Mouse (Mus musculus): ENCODE data around the gene Rassf1. TPM values are rescaled to one million over a fixed set of nuclear protein-coding genes. Genes with fewer than 3 reads are reported as not detected.

The Rassf1 gene
- polyA plus RNA-seq, 1 experiment from 2014 or later: 37.0 TPM

- H3K36me3 ChIP-seq (ENCODE audit: control insufficient read depth, insufficient read depth, low read length): peaks cover 16% of the 10 kb centered on the region
- no peaks in the 10 kb centered on the region for H3K9me3 ChIP-seq (ENCODE audit: control insufficient read depth, low read length)
- H3K9ac ChIP-seq (ENCODE audit: low read depth, low read length): no peak overlapping the region
- H3K27me3 ChIP-seq (replicated peaks; ENCODE audit: control insufficient read depth, insufficient read depth, low read length): peaks cover 24% of the 10 kb centered on the region
- H3K4me3 ChIP-seq (ENCODE audit: low read depth, low read length): no peak overlapping the region
- ATAC-seq (replicated peaks; ENCODE audit: low FRiP score) (no peak), DNase-seq (ENCODE audit: low spot score) (no peak)
- H3K4me1 ChIP-seq (replicated peaks; ENCODE audit: control insufficient read depth, insufficient read depth, low read length): peaks cover 4% of the 10 kb centered on the region; the same call in 1 of the 2 replicates
- no peak overlapping the region for H3K4me2 ChIP-seq
- H3K27ac ChIP-seq (ENCODE audit: low read depth, low read length): no peak overlapping the region
- WGBS: 66% methylated on average over 5 of the region's 5 CpGs
Observed at GRCm38 (mm10) chr9:107598385-107598784, 47.0 kb downstream of the Rassf1 start.

DNA sequence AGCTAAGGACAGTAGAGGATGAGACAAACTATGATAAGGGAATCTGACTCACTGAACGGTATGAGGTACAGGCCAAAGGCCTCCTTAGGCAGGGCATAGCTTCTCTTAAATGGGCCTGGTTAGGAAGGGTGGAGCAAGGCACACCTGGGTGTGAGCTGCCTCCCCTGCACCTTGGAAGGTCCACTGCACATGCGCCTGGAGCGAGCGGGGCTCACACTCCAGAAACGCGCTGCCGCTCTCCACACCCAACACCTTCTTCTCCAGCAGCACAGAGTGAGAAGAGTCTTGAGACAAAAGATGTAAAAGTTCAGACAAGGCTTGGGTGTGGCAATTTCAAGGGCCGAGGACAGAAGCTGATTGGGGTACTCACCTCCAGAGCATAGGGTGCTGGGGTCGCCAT is 48.1 kb downstream of the Rassf1 start:
- H3K4me2 ChIP-seq: no peak overlapping the region
- no peak overlapping the region for H3K4me3 ChIP-seq (ENCODE audit: low read depth, low read length)
- no peak overlapping the region for H3K9ac ChIP-seq (ENCODE audit: low read depth, low read length)
- DNase-seq (ENCODE audit: low spot score) (no peak), ATAC-seq (replicated peaks; ENCODE audit: low FRiP score) (no peak)
- peaks cover 4% of the 10 kb centered on the region; the same call in 1 of the 2 replicates for H3K4me1 ChIP-seq (replicated peaks; ENCODE audit: control insufficient read depth, insufficient read depth, low read length)
- WGBS: 81% methylated on average over 9 of the region's 9 CpGs
- no peak overlapping the region for H3K27ac ChIP-seq (ENCODE audit: low read depth, low read length)
- no peaks in the 10 kb centered on the region for H3K9me3 ChIP-seq (ENCODE audit: control insufficient read depth, low read length)
- H3K36me3 ChIP-seq (ENCODE audit: control insufficient read depth, insufficient read depth, low read length): peaks cover 7% of the 10 kb centered on the region; the same call in 1 of the 2 replicates
- peaks cover 24% of the 10 kb centered on the region for H3K27me3 ChIP-seq (replicated peaks; ENCODE audit: control insufficient read depth, insufficient read depth, low read length)

DNA sequence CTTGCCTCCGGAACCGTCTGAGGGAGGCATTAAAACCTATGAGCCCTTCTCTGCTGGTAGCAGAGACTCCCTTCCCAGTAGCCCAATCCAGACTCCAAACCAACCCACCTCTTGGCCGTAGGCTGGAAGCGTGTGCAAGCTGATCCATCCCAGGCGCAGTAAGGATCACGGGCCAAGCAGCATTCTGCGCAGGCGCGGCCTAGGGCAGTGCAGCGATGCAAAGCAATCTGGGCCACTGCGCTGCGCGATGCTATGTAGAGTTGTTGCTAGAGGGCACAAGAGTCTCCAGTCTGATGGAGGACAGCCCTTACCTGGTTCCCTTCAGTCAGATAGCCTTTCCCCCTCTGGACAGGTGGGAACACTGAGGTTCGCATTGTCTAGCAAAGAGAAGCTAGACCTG is 48.5 kb downstream of the Rassf1 start:
- Histone ChIP-seq H3K36me3 (ENCODE audit: control insufficient read depth, insufficient read depth, low read length) (peaks cover 3% of the 10 kb centered on the region; the same call in 1 of the 2 replicates), H3K4me3 (ENCODE audit: low read depth, low read length) (no peak overlapping the region), H3K4me1 (replicated peaks; ENCODE audit: control insufficient read depth, insufficient read depth, low read length) (peaks cover 4% of the 10 kb centered on the region), H3K9me3 (ENCODE audit: control insufficient read depth, low read length) (no peaks in the 10 kb centered on the region), H3K27me3 (replicated peaks; ENCODE audit: control insufficient read depth, insufficient read depth, low read length) (peaks cover 24% of the 10 kb centered on the region), H3K4me2 (no peak overlapping the region), H3K27ac (ENCODE audit: low read depth, low read length) (no peak overlapping the region), H3K9ac (ENCODE audit: low read depth, low read length) (no peak overlapping the region)
- ATAC-seq (replicated peaks; ENCODE audit: low FRiP score) (no peak), DNase-seq (ENCODE audit: low spot score) (no peak)
- 64% methylated on average over 14 of the region's 14 CpGs for WGBS

- Histone ChIP-seq H3K36me3 (ENCODE audit: control insufficient read depth, insufficient read depth, low read length) (peaks cover 2% of the 10 kb centered on the region; the same call in 1 of the 2 replicates), H3K27ac (ENCODE audit: low read depth, low read length) (no peak overlapping the region), H3K4me1 (replicated peaks; ENCODE audit: control insufficient read depth, insufficient read depth, low read length) (peaks cover 8% of the 10 kb centered on the region), H3K9me3 (ENCODE audit: control insufficient read depth, low read length) (no peaks in the 10 kb centered on the region), H3K9ac (ENCODE audit: low read depth, low read length) (no peak overlapping the region), H3K4me2 (no peak overlapping the region), H3K27me3 (replicated peaks; ENCODE audit: control insufficient read depth, insufficient read depth, low read length) (peaks cover 24% of the 10 kb centered on the region), H3K4me3 (ENCODE audit: low read depth, low read length) (no peak overlapping the region)
- ATAC-seq (replicated peaks; ENCODE audit: low FRiP score) (no peak), DNase-seq (ENCODE audit: low spot score) (no peak)
- 70% methylated on average over 12 of the region's 12 CpGs for WGBS
Observed at GRCm38 (mm10) chr9:107600745-107601144, 49.4 kb downstream of the Rassf1 start.

GRCm38 (mm10) chr9:107601275-107601674 is 49.9 kb downstream of the Rassf1 start:
- DNase-seq (ENCODE audit: low spot score) (no peak), ATAC-seq (replicated peaks; ENCODE audit: low FRiP score) (no peak)
- Histone ChIP-seq H3K36me3 (ENCODE audit: control insufficient read depth, insufficient read depth, low read length) (no peaks in the 10 kb centered on the region), H3K9me3 (ENCODE audit: control insufficient read depth, low read length) (no peaks in the 10 kb centered on the region), H3K27ac (ENCODE audit: low read depth, low read length) (no peak overlapping the region), H3K9ac (ENCODE audit: low read depth, low read length) (no peak overlapping the region), H3K4me1 (replicated peaks; ENCODE audit: control insufficient read depth, insufficient read depth, low read length) (peaks cover 8% of the 10 kb centered on the region), H3K4me2 (no peak overlapping the region), H3K4me3 (ENCODE audit: low read depth, low read length) (no peak overlapping the region), H3K27me3 (replicated peaks; ENCODE audit: control insufficient read depth, insufficient read depth, low read length) (peaks cover 24% of the 10 kb centered on the region)
- WGBS: 85% methylated on average over 11 of the region's 11 CpGs

DNA sequence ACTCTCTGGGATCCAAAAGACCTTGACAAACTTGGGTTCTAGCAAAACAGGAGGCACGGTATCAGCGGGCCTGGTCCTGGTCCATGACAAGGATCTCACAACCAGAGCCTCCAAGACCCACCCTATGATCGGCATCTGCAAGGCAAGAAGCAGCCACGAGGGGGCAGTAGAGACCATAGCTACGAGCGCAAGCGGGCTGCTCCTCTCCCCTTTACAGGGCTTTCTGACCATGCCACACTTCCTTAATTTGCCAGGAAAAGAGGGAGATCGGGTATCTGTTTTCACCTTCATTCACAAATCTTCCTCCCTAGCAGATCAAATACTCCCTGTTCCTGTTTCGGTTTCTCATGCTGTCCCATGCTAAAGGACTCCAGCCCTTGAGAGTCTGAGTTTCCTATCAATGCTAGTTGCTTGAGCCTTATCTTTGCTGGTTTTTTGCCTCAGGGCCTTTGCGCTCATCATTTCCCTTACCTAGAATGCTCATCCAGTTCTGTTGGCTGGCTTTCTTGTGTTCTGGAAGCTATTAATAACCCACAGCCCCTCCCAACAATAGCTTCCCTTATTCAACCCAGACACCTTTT is 50.8 kb downstream of the Rassf1 start:
- Histone ChIP-seq H3K9ac (ENCODE audit: low read depth, low read length) (no peak overlapping the region), H3K4me2 (peak overlapping the region; percentile 44), H3K27ac (ENCODE audit: low read depth, low read length) (no peak overlapping the region), H3K27me3 (replicated peaks; ENCODE audit: control insufficient read depth, insufficient read depth, low read length) (peaks cover 24% of the 10 kb centered on the region), H3K36me3 (ENCODE audit: control insufficient read depth, insufficient read depth, low read length) (no peaks in the 10 kb centered on the region), H3K4me3 (ENCODE audit: low read depth, low read length) (peak overlapping the region; percentile 18; the same call in 1 of the 2 replicates), H3K4me1 (replicated peaks; ENCODE audit: control insufficient read depth, insufficient read depth, low read length) (peaks cover 10% of the 10 kb centered on the region), H3K9me3 (ENCODE audit: control insufficient read depth, low read length) (no peaks in the 10 kb centered on the region)
- peak; percentile 91 for DNase-seq (ENCODE audit: low spot score)
- ATAC-seq (replicated peaks; ENCODE audit: low FRiP score): peak; percentile 69
- 7% methylated on average over 10 of the region's 10 CpGs for WGBS

DNA sequence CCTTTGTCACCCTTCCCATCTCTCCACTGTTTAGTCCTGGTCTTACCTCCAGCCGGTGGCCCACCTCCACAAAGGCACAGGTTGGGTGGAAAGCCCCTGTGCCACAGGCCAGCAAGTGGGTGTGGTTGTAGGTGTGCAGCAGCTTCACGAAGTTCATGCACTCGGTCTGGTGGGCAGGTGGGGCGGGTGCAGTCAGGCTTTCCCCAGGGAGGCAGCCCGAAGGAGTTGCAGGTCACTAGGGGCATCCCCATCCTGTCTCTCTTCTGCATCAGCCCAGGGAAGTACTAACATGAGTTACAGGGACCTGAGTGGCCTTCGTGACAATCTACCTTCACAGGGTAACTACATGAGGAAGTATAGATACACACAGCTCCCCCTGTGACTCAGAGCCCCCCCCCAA is 51.9 kb downstream of the Rassf1 start:
- Histone ChIP-seq H3K27ac (ENCODE audit: low read depth, low read length) (no peak overlapping the region), H3K4me1 (replicated peaks; ENCODE audit: control insufficient read depth, insufficient read depth, low read length) (peaks cover 15% of the 10 kb centered on the region), H3K4me2 (no peak overlapping the region), H3K9ac (ENCODE audit: low read depth, low read length) (no peak overlapping the region), H3K36me3 (ENCODE audit: control insufficient read depth, insufficient read depth, low read length) (no peaks in the 10 kb centered on the region), H3K4me3 (ENCODE audit: low read depth, low read length) (no peak overlapping the region), H3K9me3 (ENCODE audit: control insufficient read depth, low read length) (no peaks in the 10 kb centered on the region), H3K27me3 (replicated peaks; ENCODE audit: control insufficient read depth, insufficient read depth, low read length) (peaks cover 24% of the 10 kb centered on the region)
- DNase-seq (ENCODE audit: low spot score) (no peak), ATAC-seq (replicated peaks; ENCODE audit: low FRiP score) (no peak)
- 72% methylated on average over 6 of the region's 6 CpGs for WGBS

GRCm38 (mm10) chr9:107605041-107605661 is 53.8 kb downstream of the Rassf1 start:
- peaks cover 8% of the 10 kb centered on the region for H3K27me3 ChIP-seq (replicated peaks; ENCODE audit: control insufficient read depth, insufficient read depth, low read length)
- H3K9me3 ChIP-seq (ENCODE audit: control insufficient read depth, low read length): no peaks in the 10 kb centered on the region
- H3K36me3 ChIP-seq (ENCODE audit: control insufficient read depth, insufficient read depth, low read length): no peaks in the 10 kb centered on the region
- H3K9ac ChIP-seq (ENCODE audit: low read depth, low read length): no peak overlapping the region
- H3K4me2 ChIP-seq: no peak overlapping the region
- 48% methylated on average over 23 of the region's 23 CpGs for WGBS
- ATAC-seq (replicated peaks; ENCODE audit: low FRiP score) (no peak), DNase-seq (ENCODE audit: low spot score) (no peak)
- no peak overlapping the region for H3K27ac ChIP-seq (ENCODE audit: low read depth, low read length)
- H3K4me3 ChIP-seq (ENCODE audit: low read depth, low read length): no peak overlapping the region
- peaks cover 21% of the 10 kb centered on the region for H3K4me1 ChIP-seq (replicated peaks; ENCODE audit: control insufficient read depth, insufficient read depth, low read length)

- no peak for DNase-seq (ENCODE audit: low spot score)
- Histone ChIP-seq H3K36me3 (ENCODE audit: control insufficient read depth, insufficient read depth, low read length) (no peaks in the 10 kb centered on the region), H3K9ac (ENCODE audit: low read depth, low read length) (no peak overlapping the region), H3K4me3 (ENCODE audit: low read depth, low read length) (no peak overlapping the region), H3K27me3 (replicated peaks; ENCODE audit: control insufficient read depth, insufficient read depth, low read length) (no peaks in the 10 kb centered on the region; the same call in 1 of the 2 replicates), H3K4me2 (no peak overlapping the region), H3K27ac (ENCODE audit: low read depth, low read length) (no peak overlapping the region), H3K4me1 (replicated peaks; ENCODE audit: control insufficient read depth, insufficient read depth, low read length) (peaks cover 26% of the 10 kb centered on the region), H3K9me3 (ENCODE audit: control insufficient read depth, low read length) (no peaks in the 10 kb centered on the region)
- ATAC-seq (replicated peaks; ENCODE audit: low FRiP score): no peak
- 24% methylated on average over 9 of the region's 9 CpGs for WGBS
Observed at GRCm38 (mm10) chr9:107606591-107606990, 55.2 kb downstream of the Rassf1 start.

Measured in liver, embryonic 11.5 days (tissue).